Mouse (Mus musculus) testis, adult 2 months (tissue): ENCODE results near the gene Ptrh2.

Experiments
- CTCF ChIP-seq: fragments of 200-500 bp; IDR thresholded peaks from 2 replicates; pipeline ENCODE4 v1.5.1; 2012; ENCODE audit warnings: low read depth, mild to moderate bottlenecking, inconsistent platforms, low read length, moderate library complexity; ENCODE audit not compliant: control insufficient read depth, insufficient read depth, insufficient replicate concordance
- POLR2A ChIP-seq: fragments of 200-500 bp; IDR thresholded peaks from 2 replicates; pipeline ENCODE4 v1.6.1; 2012; ENCODE audit warnings: low read depth, mild to moderate bottlenecking, inconsistent platforms, low read length, moderate library complexity; ENCODE audit not compliant: control insufficient read depth

DNA sequence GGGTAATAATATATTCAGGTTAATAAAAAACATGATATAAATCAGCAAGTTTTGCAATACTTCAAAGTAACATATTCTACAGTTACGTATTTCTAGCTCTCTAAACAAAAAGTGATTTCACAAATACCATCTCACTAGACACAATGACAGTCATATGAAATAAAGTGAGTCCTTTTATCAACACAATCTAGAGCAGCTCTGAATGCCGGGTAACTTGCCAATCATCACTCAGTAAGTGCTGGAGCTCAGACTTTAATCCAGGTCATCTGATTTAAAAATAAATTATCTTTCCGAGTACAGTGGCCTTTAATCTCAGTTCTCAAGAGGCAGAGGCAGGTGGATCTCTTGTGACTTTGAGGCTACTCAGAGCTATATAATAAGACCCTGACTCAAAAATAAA is 2.4 kb upstream of the Ptrh2 start:
- no peak for TF ChIP-seq CTCF
- no peak for TF ChIP-seq POLR2A
